Mouse (Mus musculus) myocyte (in vitro differentiated cells): ENCODE data around the gene Dirc2.

Experiments used
- CEBPB ChIP-seq: IDR thresholded peaks from 2 replicates; pipeline ENCODE4 v1.6.1; 2011; ENCODE audit warnings: mild to moderate bottlenecking, moderate library complexity; ENCODE audit not compliant: poor library complexity, insufficient read depth, severe bottlenecking
- E2F4 ChIP-seq: IDR thresholded peaks from one replicate; pipeline ENCODE4 v1.6.1; 2011; ENCODE audit warnings: mild to moderate bottlenecking, control low read depth, moderate library complexity; ENCODE audit not compliant: insufficient read depth
- MYOG ChIP-seq, 3 experiments: IDR thresholded peaks; one replicate each; pipeline ENCODE4 v1.6.1; 2011; ENCODE audit warnings: control low read depth in 2 of 3, low read depth in 2 of 3, mild to moderate bottlenecking in 2 of 3; ENCODE audit not compliant: insufficient read length in 2 of 3, control insufficient read depth in 1 of 3, insufficient read depth in 1 of 3
- POLR2A ChIP-seq: IDR thresholded peaks from one replicate; pipeline ENCODE4 v1.6.1; 2011; ENCODE audit warnings: low read depth, mild to moderate bottlenecking, control low read depth, moderate library complexity; ENCODE audit not compliant: insufficient read length
- USF1 ChIP-seq: IDR thresholded peaks from one replicate; pipeline ENCODE4 v1.6.1; 2011; ENCODE audit warnings: low read depth, mild to moderate bottlenecking, control low read depth, moderate library complexity

- TF ChIP-seq USF1: peak; percentile 83
- TF ChIP-seq POLR2A: peak; percentile 82
- no peak for TF ChIP-seq E2F4
- no peak for TF ChIP-seq CEBPB
- peak in 1 of 3 experiments; percentile 14 for TF ChIP-seq MYOG (IDR thresholded peaks at IDR 0.05; ENCODE audit: control insufficient read depth in 1 of 3, insufficient read depth in 1 of 3, insufficient read length in 2 of 3, low read depth in 2 of 3)
These were observed at the start of gene Dirc2 for GRCm38 (mm10) chr16:35768785-35769642.
